Mouse (Mus musculus) spleen, postnatal 10 days (tissue): Measurements from ENCODE around the gene Zfp362.

Experiments used
- DNase-seq, 2 experiments: peaks; one replicate each; pipeline ENCODE4 v3.0.0; 2021 to 2022; ENCODE audit warnings: low spot score in 2 of 2

The Zfp362 gene

DNA sequence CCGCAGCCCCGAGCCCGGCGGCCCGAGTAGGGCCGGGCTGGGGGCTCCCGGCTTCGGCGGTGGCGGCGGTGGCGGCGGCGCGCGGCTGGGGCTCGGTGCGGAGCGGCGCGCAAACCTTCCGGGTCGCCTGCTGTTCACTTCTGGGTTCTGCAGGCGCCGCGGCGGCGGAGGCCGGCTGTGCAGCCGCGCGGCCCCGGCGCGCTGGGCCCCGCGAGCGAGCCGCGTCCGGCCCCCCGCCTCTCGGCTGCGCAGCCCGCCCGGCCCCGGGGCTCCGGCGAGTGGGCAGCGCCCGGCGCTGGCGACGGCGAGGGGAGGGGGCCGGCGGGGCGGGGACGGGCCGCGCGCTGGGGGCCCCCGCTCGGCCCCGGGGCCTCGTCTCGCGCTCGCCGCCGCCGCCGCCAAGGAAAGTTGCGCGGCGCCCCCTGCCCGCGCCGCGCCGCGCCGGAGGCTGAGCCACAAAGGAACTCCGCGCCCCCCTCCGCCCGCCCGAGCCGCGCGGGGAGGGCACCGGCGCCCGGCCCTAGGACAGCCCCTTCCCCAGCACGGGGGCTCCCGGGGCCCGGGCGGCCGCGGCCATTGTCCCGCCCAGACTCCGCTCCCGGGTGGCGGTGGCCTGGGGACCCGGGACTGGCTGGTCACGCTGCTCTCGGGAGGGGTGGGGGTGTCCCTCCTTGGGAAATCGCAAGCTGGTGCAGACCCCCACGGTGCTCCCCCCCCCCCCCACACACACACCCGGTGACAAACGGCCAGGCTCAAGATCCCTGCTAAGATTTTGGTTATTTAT is at the start of gene Zfp362:
Gene Zfp362, minus strand, starts transcription at position 3 of the 784 bp plus-strand sequence.
- peak; percentile 66 to 77 for DNase-seq

DNA sequence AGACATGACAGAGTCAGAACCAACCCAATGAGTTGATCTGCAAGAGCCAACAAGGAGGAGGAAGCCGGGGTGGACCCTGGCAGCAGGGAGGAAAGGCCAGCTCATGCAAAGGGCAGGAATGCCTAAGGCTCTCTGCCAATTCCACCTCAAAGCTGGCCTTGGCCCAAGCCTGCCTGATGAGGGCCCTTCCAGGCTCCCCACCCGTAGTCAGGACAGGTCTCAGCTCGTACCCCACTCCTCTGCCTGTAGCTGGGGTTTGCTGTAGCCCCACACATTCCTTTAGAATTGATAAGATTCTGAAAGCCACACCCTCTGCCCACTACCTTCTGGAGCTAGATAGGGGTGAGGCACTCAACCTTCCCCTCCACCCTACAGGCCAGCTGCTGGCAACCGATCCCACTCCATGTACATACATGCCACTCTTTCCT is 49.8 kb upstream of the Zfp362 start:
- DNase-seq: peak; percentile 62 to 70

DNA sequence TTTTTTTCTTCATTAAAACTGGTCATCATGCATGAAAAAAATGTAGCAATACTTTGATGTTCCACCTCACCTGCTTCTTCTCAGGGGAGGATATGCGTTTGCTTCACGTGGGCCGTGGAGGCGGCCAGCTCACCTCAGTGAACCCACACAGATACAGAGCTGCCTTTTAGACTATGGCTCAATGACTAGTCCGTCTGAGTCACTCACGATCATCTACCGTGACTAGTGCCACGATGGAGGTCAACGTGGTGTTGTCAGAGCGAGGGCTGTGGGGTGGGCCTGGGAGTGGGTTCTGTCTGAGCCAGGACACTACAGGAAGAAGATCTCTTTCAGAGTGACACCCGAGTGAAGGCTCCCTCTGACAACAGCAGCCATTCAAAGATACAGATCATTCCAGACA is 47.3 kb upstream of the Zfp362 start:
- no peak for DNase-seq

DNA sequence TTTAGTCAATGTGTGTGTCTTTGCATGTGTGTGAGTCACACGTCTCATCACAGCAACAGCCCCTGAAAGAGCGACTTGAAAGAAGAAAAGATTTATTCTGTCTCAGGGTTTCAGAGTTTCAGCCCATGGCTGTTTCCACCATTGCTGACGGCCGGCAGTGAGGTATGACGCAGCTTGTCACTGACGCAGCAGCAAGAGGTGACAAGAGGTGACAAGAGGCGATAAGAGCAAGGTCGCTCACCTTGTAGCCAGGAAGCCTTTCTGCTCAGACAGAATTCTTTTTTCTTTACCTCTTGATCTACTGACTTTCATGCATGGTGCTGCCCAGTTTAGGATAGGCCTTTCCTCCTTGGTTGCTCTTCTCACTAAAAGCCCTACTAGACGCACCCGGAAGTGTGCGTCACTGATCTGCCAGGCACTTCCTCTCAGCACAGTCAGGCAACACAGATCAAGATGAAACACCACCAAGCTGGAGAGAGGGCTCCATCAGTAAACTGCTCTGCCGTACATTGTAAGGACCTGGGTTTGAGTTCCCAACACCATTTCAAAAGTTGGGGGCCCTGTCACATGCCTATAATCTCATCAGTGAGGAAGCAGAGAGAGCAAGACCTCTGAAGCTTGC is 46.5 kb upstream of the Zfp362 start:
- DNase-seq: no peak

DNA sequence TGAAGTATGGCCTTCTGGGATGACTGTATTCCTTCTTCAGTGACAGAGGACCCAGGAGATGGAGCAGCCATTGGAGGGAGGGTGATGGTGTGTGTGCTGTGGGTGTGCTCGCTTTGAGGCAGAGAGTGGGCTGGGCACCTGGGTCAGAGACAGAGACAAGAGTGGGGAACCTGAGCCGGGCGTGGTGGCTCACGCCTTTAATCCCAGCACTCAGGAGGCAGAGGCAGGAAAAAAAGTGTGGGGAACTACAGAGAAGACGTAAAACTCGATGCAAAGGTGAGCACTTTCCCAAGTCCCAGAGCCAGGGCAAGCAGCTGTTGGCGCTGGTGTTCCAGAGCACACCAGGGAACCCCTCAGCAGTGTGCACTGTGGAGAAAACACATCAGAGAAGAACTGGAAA is 43.8 kb upstream of the Zfp362 start:
- DNase-seq: no peak

DNA sequence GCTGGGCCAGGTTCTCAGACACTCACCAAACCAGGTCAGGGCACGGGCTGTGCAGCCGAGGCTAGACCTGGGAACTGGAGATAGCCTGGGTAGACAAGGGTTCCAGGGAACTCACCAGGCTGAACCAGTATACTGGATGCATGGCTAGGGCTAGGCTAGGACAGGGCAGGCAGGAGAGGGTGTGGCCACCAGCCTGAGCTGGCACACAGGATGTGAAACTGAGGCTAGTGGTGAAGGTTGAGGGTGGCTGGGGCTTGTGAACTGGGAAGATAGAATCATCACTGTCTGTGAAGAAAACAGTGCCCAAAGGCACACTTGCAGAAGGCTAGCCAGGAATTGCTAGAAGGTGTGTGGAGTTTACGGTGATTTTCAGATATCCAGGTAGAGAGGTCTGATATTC is 43.1 kb upstream of the Zfp362 start:
- DNase-seq: no peak

DNA sequence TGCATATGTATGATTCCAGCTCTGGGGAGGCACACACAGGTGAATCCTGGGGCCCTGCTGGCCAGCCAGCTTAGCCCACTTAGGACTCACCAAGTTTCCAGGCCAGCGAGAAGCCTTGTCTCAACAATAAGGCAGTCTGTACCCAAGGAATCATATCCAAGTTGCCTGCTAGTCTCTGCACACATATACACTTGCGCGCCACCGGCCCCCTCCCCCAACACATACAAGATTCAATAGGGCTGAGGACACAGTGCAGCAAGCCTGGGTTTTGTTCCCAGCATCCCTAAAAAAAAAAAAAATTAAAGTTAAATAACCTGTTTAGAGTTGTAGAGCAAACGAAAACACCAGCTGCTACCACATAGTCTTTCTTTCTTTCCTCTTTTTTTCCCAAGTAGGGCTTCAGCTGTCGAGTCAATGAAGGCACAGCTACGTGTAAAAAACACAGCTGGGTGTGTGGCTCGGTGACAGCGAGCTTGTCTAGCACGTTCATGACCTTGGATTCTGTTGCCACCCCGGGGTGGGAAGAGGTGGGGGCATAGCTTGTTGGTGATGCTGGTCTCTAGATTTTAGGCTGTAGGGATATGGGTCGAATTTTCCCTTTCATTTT is 39.6 kb upstream of the Zfp362 start:
- DNase-seq: no peak

DNA sequence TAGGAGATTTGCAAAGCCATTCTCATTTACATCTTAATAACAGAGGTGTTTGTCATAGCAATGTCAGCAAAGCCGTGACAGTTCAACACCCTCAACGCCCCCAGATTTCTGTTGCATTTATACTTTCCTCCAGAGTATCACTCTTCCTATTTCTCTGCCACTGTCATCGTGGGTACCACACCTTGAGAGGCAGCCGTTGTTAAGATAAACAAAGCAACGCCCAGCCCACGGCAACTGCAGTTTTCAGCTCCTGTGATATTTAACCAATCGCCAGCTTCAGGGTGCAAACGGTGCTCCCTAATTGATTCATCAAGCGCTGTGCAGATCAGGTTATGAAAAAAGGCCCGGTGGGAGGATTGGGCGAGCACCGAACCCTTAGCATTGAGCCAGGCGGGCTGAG is 38.7 kb upstream of the Zfp362 start:
- no peak for DNase-seq

DNA sequence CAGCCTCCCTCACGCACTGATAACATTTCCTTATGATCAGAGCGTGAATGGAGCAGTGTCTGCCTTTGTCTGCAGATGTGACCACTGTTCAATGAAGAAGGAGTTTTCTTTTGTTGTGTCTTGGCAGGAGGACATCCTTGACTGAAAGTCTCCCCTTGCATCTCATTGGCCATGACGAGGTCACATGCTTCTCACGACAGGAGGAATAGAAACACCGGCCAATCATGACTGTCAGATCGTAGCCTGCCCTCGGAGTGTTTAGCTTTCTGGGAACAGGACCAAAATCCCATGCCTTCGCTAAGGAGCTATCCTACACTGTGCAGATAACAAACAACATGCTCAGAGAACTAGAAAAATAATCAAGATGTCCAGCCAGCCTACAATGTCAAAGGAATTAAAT is 35.4 kb upstream of the Zfp362 start:
- no peak for DNase-seq

DNA sequence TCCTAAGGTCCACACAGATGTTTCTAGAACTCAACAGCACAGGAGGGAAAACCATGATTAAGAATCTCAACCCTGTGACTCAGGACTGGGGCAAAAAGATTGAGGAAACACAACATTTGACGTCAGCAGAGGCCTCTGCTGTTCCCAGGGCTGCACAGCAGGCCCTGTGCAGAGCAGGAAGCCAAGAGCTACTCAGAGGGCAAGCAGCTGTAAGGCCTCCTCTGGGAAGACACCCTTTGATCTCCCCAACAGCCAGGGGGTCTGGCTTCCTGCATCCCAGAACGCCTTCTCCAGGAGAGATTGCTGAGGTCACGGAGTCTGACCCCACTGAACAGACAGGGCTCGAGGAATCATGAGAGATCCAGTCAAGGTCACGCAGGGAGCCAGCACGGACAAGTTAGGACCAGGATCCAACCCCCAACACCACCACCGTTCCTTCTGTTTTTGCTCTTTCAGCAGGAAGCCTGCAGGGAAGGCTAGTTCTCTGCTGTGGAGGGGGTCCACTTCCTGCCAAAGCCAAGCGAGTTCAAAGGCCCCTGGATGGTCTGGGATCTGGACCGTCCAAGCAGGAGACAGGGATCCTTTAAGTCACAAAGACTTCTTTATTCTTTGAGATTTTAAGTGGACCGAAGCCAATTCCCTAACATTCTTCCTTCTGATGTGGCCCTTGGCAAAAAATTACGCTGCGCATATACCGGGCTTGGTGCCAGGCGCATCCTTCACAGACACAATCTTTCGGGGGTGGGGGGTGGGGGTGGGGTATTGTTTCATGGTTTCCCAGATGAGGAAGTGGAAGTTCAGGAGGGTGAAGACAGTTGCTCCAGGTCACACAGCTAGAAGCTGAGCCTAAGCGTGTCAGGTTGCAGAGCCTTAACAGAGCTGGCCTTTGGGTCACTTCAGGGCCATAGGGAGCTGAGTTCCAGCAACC is 34.2 kb upstream of the Zfp362 start:
- no peak for DNase-seq

DNA sequence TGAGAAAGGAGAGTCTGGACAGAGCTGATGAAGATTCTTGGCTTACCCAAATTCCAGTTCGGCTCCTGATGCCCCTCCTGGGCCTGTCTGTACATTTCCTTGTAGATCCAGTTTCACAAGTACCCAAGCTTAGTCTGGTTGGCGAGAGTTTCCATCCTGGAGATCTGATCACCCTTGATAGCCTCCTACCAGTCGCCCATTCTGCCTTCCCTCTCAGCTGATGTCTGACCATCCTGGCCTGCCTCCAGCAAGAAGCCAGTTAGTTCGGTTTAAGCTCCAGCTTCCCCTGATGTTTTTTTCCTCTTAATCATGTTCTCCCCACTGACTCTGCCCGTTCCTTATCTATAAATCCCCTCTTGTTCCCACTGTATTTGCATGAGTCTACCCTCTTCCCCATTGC is 32.4 kb upstream of the Zfp362 start:
- DNase-seq: peak in 1 of 2 experiments; percentile 5

DNA sequence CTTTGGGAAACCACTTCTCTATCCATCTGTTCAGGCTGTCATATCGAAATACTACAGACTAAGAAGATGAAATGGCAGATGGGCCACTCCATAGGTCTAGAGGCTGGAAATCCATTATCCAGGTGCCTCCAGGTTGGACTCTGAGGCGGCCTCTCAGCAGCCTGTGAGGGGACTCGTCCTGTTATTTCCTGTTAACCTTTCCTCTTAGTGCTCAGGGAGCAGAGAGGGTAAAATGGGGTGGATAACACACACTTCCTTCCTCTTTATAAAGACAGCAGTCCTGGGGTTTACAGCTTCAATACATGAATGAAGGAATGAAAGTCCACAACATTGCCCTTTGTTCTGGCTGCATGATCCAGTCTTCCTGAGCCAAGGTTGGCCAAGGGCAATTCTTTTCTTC is 18.3 kb upstream of the Zfp362 start:
- no peak for DNase-seq

DNA sequence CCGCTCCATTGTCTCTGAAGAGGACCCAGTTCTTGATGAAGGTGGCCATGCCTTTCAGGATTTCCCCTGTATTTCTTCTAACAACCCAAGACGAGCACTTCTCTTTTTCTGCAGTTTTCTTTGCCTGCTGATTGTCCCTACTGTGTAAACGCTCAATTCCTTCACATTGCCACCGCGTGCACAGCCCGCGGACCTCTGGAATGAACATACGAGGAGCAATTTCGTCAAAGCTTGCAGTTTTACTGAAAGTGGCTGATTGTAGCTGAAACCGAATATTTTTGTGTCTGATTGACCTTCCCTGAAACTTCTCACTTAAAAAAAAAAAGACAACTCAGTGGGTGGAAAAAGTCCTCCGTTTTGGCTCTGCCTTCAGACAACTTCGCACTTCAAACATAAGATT is 14.7 kb upstream of the Zfp362 start:
- DNase-seq: peak in 1 of 2 experiments; percentile 7

DNA sequence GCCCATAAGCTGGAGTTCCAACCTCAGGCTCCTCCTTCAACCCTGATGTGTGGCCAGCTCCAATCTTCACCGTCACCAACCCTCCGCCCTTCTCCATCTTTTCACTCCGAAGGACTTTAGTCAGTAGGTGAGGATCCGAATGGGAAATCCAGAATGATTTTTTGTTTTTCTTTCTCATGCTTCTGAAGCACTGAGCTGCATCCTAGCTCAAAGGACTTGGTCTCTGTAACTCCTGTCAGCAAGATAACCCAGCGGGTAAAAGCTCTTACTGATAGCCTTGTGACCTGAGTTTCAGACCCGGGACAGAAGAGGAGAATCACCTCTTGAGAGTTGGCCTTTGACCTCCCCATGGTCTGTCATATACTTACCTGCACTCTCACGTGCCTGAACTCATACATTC is 11.2 kb upstream of the Zfp362 start:
- DNase-seq: peak in 1 of 2 experiments; percentile 4

DNA sequence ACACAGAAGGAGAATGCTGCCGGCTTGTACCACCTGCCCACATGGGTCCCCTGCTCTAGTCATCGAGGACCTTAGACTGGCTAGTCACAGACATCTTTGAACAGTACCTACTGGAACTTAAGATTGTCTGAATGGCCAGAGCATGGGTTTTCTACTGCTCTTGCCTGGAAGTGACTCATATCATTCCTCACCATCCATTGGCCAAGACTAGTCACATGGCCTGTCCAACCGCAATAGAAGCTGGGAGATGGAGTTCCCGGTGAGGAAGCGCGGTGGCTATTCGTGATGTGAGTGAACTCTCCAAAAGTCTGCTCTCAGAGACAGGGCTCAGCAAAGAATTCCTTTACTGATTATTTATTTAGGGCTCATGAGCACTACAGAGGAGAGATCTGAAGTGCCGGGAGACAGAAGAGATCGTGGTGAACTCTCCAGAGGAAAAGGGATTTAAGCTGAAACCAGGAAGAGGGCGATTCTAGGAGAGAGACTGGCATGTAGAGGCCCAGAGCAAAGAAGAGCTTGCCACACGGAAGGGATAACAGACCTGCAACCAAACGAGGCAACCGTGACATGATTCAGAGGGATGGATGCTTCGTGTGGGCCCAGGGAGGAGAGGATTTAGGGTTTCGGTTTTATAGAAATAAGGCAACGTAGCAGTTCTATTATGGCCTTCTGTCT is 5.7 kb upstream of the Zfp362 start:
- peak; percentile 46 to 78 for DNase-seq

DNA sequence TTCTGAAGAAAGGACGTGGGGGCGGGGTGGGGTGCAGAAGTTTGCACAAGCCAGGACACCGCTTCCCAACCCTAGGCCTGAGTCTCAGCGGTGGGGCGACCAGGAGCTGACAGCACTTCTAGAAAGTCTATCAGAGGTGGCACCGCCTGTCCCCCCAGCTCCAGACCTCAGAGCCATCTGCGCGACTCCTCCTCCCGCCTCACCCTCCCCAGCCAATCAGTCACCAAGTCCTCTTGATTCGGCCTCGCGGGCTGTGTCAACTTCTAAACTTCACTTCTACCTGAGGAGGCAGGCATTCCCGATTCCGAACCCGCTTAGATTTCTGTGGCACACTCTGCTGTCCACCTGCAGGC is 958 bp upstream of the Zfp362 start:
- DNase-seq: peak in 1 of 2 experiments; percentile 82

DNA sequence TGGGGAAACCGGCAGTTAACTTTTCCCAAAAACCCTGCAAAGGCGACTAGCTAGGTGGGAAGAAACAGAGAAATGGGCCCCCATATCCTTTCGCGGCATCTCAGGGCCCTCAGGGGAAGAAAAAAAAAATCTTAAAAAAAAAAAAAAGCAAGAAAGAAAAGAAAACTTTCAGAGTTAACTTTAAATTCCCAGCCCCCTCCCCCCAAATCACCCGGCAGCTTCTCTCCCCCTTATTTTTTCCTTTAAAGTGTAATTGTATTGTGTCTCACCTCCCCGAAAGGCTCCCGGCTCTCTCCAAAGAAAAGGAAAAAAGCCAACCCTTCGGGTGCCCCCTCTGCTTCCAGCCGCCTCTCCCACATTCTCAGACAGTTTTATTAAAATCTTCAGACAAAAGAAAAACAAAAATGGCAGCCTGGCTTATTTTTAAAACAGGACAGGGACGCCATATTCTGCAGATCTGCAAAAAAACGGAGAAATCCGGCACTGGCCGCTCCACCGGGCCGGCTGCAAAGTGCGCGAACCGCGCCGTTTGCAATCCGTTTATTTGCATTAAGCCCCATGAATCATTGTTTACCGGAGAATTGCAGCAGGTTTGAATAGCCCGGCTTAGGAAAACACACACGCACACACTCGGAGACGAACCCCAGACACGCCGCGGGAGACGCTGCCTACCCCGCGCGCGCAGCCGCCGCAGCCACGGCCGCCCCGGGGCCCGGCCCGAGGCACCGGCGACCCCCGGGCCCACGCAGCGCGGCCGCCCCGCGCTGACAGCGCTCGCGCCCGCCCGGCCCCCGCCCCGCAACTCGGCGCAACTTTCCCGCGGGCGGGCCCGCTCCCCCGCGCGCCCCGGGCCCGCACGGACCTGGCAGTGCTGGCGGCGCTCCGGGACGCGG is 449 bp downstream of the Zfp362 start:
- DNase-seq: peak; percentile 53 to 61

DNA sequence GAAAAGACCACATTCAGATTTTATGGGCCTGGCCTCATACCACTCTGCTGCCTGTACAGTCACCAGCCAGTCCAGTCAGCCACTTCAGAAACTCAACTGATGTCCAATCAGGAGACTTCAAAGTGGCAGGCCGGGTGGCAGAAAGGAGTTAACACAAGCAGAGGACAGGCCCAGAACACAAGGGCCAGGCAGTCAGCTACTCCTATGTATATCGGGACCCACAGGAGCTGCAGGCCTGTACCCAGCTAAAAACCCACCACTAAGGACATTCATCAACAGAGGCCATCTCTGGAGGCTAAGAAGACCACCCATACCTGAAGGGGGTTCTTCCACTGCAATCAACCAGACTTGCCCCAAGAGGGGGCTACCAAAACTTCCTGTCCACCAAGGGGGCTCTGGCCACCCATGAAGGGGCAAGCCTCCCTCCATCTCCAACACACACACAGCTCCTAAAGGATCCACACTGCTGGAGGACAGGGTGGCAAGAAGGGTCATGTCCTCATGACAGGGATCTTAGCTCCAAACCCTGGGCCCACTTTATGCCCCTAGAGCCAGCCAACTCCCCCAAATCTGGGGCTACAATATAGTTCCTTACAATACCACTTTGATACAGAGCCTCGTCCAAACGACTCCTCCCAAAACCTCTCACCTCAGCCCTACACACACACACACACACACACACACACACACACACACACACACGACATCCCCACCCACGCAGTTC is 1.3 kb downstream of the Zfp362 start:
- DNase-seq: peak; percentile 31 to 54

DNA sequence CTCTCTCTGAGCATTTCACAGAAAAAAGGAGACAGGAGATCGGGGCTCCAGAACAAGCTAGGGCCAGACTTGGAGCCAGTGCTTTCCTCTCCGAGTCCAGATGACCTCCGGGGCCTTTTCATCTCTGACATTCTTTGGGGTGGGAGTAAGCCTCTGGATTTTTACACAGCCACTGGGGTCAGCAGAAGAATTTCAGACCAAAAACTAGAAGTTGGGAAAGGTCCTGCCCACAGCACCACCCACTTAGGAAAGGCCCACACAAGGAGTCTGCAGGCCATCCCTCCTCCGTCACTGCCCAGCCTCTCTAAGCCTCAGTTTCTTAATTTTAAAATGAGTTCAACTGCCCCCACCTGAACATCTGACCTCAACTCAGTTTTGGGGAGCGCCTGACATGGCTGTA is 2.3 kb downstream of the Zfp362 start:
- DNase-seq: no peak
